Mouse (Mus musculus) retina, postnatal 7 days (tissue): Measurements from ENCODE around the gene Ntn1.

Experiments used
- DNase-seq: peaks from one replicate; pipeline ENCODE4 v3.0.0-alpha.2; 2012; ENCODE audit warnings: low read depth, low spot score

Gene Ntn1

DNA sequence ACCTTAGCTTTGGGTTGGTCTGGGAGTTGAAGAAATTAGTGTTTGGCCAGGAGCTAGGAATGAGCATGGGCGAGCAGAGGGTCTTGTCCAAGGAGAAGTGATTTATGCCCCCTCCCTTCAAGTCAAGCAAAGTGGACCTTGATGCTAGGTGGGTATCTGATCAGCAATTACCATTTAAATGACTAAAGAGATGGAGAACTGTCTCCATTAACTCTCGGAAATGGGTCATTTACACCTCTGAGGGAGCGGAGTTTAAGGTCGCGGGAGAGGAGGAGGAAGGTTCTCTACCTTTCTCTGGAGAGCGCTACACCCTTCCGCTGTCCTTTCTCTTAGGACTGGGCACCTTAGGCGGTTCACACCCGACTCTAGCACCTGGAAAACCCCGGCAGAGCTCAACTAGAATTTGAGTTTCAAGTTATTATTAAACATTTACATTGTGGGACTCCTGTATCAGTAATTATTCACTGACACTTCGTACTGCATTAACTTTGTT lies at the start of gene Ntn1:
Gene Ntn1, minus strand, starts transcription at position 97 of the 493 bp plus-strand sequence.
- no peak for DNase-seq

DNA sequence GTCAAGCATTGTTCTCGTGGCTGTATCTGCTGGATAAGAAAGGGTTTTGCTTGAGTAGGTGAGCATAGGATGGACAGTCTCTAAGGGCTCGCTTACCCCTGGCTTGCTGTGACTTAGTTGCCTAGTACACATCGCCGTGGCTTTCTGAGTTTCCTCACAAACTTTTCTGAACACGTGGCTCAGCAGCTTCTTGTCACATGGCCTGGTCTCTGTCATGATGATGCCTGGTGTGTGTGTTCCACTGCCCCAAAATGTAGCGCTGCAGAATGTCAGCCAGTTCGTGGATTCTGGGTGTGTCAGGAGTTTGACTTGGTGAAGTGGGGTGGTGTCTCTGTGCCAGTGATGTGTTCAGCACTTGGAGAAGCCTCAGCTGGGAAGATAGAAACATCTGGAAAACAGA lies 47.7 kb upstream of the Ntn1 start:
- DNase-seq = no peak

DNA sequence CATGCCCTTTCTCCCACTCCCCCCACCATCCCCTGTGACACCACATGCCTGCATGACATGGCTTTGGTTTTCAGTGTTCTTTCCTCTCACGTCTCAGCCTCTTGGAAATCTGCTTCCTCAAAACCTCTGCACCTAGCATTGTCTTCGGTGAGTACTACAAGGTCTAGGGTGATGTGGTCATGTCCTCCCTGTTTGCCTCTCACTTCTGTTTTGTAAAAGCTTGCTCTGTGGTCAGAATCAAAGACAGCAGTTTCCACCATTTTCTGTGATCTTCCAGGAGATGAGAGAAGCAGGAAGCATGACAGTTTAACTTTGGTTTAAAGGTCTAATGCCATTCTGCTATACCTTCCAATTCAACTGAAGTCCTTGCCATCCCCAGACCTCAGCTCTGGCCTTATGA lies 46.6 kb upstream of the Ntn1 start:
- no peak for DNase-seq

DNA sequence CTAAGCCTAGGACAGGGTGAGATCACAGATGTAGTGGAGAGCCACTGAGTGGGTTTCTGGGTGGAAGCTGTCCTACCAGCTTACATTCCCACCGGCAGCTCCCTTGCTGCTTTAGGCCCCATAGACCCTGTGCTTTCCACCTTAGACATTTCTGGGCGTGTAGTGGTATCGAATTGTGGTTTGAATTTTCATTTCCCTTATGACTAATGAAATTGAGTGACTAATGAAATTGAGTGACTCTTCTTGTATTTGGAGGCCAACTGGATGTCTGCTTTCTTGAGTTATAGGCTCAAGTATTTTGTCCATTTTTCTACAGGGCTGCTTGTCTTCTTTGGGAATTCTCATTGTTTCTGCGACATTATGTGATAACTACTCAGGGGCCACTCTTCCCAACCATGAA lies 45.9 kb upstream of the Ntn1 start:
- no peak for DNase-seq

DNA sequence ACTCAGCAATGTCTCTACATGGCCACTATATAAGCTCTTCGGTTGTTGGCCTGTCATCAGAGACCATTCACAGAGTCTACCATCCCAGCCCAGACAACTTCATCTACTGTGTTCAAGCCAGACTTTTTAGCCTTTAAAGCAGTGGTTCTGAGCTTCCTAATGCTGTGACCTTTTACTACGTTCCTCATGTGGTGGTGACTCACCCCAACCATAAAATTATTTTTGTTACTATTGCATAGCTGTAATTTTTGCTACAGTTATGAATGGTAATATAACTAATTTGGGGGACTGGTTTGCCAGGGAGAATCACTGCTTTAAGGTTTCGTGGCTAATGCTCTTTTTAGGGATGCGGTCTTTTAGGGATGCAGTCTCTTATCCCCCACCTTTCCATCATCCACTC lies 45.3 kb upstream of the Ntn1 start:
- DNase-seq = no peak

DNA sequence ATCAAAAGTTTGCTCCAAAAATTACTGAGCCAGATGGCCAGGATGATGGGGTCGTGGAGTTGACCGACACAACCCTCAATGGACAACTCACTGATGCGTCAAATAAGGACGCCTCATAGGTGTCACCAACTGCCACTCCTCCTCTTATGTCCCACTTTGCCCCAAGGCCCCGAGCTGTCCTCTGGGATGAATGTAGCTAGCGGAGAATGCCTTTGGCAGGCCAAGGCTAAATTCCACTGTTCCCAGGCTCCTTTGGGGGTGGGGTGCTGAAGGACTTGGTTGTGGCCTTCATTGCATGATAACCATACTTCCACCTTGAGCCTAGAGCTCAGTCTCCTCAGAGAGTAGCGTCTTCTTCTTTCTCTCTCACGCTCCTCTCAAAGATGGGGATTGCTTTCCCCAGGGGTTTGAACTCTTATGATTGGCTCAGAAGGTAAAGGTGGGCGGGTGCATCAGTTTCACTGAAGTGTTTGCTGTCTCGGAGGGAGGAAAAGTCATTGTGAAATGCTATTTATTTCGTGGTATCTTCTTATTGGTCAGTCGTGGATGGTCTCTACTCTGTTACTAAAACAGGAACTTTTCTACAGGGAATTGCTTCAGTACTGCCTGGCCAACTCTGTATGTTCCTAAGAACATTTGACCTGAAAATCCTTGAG lies 42.5 kb upstream of the Ntn1 start:
- DNase-seq = no peak

DNA sequence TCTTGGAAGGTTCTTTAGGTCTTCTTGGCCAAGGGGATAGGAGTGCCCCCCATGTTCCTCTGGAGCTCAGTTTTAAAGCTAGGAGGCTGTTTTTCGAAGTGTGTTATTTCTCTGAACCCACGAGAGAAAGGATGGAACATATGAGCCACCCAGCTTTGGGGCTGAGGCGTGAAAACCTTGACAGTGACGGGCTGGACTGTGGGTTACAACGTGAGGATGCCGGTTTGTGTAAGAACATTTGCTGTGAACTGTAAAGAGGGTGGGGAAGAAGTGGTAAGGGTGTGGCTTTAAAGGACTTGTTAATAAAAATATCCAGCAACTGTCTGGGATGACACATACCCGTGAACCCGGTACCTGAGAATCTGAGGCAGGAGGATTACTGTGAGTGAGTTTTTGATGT lies 41.7 kb upstream of the Ntn1 start:
- DNase-seq = no peak

DNA sequence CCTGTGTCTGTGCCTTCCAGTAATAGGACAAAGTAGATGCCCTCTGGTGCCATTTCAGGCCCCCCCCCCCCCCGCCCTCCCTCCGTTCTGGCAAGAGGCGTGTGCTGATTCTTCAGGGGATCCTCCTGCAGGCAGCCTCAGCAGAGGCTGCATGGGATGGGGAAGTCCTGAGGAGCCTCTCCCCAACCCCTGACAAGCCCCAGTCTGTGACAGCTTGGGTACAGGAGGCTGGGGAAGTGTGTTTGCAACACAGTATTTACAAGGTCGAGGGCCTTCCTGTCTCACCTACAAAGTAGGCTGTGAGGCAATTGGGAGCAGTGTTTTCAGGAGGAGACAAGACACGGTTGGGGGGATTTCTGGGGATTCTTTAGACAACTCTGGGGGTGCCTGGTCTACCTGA lies 40.3 kb upstream of the Ntn1 start:
- DNase-seq = no peak

DNA sequence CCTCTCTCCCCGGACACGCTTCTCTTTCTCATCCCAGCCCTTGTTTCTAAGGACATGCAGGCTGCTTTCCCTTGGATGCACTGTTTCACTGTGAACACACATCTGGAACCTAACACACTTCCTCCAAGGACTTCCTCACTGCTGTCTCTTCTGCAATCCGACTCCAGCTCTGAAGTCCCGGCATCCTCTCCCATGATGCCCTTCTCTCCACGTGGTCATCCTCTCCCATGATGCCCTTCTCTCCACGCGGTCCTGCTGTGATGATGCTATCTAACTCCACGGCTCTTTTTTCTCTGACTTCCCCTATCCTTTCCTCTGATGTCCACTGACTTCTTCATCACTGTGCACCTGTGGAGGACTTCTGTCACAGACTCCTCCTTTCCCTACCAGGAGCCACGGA lies 39.5 kb upstream of the Ntn1 start:
- DNase-seq = no peak

DNA sequence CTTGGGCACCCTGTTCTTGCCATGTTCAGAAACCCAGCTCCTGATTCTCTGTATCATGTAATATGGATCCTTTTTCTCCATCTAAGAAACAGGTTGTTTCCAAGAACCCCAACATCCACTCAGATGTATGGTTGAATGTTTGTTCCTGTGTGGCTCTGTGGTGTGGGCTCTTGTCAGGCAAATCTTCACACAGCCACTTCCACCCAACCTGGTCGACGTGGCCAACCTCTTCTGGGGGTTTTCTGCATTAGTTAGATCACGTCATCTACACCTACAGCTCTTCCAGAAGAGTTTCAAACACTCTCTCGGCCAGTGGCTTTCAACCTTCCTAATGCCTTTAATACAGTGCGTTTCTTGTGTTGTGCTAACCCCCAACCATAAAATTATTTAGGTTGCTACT lies 35.8 kb upstream of the Ntn1 start:
- no peak for DNase-seq

DNA sequence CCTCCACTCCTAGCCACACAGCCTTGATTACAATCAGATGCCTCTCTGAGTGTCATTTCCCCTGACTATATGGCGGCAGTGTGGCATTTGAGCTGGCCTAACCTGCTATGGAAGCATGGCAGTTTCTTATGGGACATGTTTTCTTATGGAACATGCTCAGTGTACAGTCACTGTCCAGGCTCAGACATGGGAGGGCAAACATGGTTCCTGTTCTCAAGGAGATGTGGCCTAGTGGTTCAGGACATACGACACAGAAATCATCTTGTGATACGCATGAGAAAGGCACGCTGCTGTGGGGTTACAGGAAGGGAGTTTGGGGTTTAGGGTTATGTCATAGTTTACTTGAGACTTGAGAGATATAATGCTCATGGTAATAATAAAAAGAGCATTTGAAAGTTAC lies 35.0 kb upstream of the Ntn1 start:
- DNase-seq = no peak

DNA sequence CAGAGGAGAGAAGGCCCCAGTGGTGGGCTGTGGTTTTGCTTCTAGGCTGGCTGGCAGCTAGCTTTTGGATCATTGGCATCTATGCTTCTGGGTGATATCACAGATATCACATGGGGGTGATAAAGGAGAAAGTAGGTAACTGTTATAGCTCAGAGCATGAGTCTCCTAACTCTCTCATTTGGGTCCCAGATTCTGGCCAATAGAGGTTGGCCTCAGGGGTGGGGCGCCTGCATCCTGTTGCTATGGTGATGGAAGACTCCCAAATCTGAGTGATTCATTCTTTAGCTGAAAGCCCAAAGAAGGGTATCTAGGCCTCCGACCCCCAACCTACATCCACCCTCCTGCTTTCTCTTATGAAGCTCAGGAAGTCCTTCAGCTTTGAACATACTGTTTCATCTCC lies 34.1 kb upstream of the Ntn1 start:
- DNase-seq = no peak

DNA sequence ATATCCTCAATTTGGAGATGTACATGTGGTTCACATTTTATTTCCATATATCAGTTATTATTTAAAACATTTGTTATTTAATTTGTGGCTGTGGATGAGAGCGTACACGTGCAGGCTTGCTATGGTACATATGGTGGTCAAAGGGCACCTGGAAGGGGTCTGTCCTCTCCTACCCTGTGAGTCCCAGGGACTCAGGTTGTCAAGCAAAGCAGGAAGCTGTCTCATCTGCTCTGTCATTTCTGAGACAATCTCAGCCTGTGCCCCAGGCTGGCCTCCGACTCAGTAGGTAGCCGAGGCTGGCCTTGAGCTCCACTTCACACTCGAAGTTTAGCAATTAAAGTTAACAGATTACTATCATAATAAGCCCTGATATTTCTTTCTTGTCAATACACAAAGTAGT lies 32.9 kb upstream of the Ntn1 start:
- DNase-seq = no peak

DNA sequence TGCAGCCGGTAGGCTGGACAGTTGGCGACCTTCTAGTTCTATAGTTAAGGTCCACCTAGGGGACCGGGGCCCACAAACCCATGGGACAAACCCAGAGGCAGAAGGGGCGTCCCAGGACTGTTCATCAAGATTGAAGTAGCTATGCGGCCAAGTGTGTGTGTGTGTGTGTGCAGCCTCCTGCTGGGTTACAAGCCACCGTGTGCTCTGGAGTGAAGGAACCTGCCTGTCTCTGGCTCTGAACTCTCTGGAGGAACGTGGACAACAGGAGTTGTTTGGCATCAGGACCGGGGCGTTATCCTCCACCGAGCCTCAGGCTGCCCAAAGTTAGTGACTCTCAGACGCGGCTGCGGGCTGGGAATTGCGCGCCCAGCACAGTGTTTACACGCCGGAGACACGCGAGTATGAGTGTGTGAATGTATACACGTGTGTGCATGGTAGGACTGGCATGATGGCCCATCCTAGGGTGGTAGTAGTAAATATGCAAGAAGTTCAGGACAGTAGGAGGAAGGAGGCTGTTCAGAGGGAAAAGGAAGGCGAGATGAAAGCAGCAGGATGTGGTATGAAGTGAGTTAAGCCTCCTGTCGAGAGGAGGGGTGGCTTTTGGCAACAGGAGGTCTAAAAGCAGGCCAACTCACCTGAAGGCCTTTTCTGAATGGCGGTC lies 31.9 kb upstream of the Ntn1 start:
- no peak for DNase-seq

DNA sequence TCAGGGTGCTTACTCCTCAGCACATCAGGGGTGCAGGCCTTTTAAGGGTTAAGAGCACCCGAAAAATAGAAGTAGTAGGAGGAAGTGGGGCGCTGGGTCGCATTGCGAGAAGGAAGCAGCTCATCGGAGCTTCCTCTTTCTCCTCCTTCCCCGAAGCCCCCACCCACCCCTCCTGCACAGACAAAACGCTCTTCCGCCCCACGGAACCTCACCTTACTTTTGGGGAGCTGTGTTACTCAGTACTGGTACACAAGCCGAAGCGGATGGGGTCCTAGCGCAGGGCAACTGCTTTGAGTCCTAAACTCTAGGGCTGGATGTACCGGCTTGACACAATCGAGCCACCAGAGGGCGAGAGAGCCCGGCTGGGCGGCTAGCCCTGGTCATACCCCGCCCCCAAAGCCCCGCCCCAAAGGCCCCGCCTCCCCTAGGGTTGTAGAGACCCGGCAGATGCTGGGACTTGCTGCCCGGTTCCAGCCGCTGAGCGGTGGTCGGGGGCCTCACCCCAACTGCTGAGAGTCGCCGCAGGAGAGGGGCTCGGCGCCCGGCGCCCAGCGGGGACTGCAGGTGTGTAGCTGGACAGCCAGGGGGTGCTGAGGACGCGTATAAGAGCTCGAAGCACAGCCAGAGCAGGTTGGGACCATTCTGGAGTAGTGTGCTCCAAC lies 31.2 kb upstream of the Ntn1 start, which contains the start of gene Pik3r5:
Gene Pik3r5, plus strand, starts transcription at position 423 of the 662 bp plus-strand sequence.
- peak; percentile 58 for DNase-seq

DNA sequence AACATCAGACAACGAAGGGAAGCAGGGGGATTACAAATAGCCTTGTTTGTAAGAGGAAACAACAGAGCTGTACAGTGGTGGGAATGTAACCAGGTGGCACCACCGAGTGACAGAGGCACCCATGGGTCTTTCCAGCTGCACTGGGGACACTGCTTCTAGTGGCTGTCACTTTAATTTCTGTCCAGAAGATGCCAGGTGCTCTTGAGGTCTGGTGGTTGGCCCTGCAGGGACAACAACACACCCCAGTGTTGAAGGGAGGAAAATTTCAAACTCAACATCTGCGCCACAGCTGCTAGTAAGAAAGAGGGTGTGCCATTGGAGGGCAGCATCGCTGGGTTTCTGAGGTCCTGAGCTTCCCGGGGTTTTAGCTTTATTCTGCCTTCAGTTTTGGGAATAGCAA lies 30.0 kb upstream of the Ntn1 start:
- no peak for DNase-seq

DNA sequence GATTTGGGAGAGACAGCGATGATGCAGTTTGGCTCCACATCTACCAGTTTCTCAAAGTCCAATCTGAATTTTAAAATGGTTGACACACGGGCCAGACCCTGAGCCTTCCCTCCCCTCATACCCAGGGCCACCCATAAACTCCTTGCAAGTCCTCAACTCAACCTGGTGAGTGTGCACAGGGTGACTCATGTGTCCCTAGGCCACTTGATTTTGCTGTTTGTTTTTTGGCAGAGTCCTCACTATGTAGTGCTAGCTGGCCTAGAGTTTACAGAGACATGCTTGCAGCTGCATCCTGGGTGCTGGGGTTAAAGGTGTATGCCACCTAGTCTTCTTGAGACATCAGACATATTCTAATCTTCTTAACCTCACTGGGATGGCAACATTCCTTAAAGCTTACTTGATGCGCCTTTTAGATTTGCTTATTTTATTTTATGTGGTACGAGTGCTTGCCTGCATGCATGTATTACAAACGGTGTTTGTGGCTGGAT lies 26.5 kb upstream of the Ntn1 start:
- no peak for DNase-seq

DNA sequence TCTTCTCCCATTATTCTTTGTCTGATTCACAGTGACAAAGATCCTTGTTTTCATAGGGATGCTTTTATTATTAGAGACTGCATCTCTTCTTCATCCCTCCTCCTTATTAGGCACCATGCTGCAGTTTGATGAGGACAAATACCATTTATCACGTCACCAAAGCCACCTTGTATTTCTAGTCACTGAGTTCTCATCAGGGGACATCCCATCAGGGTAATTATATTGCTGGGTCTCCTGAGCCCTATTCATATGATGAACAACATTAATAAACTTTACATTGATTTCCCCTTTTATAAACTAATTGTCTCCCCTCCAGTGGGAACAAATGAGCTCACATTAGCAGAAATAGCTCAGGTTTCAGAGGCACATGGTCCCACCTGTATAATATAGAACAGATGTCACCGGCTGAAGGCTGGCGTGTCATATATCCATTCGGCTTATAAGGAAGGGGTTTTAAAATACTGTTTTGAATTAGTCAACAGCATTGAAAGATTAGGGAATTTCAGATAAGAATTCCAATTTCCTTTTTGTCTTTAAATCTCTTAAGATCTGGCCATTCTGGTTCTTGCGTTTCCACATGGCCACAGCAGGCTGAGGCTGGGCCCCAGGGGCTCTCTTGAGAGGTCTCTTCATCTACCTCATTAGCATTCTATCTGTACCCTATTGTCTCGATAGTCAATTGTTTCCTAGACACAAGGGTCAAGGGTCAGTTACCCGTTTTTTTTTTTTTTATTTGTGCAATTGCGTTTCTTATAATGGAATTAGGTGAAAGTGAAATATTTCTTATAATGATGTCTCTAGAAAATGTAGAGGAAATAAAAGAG lies 25.1 kb upstream of the Ntn1 start:
- DNase-seq = no peak

DNA sequence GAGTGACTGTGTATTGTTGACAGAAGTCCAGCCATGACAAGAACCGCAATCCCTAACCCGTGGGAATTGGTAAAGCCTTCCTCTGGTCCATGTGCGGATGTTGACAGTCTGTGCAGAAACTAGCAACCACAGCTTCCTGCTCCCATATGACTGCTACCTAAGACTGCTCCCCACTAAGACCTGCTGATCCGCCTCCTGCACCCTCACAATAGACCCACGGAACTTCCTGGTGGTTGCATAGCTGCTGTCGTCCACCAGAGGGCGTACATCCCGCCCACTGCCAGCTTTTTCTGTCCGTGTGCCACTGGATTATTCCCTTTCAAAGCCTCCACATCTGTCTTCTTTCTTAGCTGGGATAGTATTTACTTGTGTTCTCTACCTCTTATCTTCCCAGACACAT lies 17.2 kb upstream of the Ntn1 start:
- no peak for DNase-seq

DNA sequence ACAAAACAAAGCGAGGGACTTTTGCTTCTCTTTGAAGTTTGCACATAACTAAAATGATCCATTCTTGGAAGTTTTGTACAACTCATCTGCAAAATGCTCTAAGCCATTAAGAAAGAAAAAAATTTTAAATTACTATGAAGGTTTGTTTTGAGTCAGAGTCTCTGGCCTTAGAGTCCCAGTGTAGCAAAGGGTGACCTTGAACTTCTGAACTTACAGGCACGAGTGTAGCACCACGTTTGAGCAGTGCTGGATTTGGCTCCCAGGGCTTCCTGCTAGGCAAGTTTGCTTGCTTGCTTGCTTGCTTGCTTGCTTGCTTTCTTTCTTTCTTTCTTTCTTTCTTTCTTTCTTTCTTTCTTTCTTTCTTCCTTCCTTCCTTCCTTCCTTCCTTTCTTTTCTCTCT lies 16.4 kb upstream of the Ntn1 start:
- DNase-seq = no peak

DNA sequence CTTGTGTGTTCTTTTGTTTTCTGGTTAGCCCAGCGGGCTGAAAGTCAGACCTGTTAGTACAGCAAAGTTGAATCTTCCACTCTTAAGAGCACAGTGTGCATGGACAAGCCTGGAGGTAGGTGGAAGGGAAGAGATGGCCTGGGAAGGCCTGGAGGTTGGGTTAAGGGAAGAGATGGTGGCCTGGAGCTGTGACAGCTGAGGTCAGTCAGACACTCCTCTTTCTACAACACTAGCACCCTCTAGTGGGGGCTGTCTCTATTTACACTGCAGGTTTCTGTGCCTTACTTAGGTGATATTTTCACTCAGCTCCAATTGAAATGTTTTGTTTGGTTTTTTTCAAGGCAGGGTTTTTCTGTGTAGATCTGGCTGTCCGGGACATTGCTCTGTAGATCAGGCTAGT lies 7.5 kb upstream of the Ntn1 start:
- peak; percentile 65 for DNase-seq
